Mouse (Mus musculus): ENCODE measurements around the gene Mrpl20. TPM values are rescaled to one million over a fixed set of nuclear protein-coding genes. Genes with fewer than 3 reads are reported as not detected.

Mrpl20 gene
- 18.2 and 33.5 TPM in 2 replicates for polyA plus RNA-seq (2012; rRNA removed)

GRCm38 (mm10) chr4:155802741-155803339, at the start of gene Mrpl20:
Gene Mrpl20, plus strand, starts transcription at chr4:155802878.

GRCm38 (mm10) chr4:155760613-155761355, 41.9 kb upstream of the Mrpl20 start, which contains the start of gene Atad3a:
Gene Atad3a, minus strand, starts transcription at chr4:155761093.

DNA sequence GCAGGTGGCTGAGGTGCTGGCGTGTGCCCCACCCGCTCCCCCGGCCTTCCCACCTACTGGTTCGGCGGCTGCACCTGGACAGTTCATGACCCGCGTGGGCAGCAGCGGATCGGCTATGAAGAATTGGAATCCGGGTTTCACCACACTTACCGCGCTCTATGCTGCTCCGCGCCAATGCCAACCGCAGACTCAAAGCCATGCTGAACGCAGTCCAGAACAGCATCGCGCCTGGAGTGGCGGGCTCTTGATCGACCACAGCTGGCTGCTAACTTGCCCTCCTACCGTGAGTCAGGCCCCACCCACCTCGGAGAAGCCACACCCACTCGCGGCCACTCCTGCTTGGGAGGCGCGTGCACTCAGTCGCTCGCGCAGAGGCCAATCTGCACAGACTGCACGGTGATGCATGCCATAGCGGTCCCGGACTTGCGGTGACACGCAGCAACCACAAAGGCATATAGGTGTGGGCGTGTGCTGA, 28.4 kb upstream of the Mrpl20 start, which contains the start of gene Vwa1:
Gene Vwa1, minus strand, starts transcription at position 419 of the 475 bp plus-strand sequence.

DNA sequence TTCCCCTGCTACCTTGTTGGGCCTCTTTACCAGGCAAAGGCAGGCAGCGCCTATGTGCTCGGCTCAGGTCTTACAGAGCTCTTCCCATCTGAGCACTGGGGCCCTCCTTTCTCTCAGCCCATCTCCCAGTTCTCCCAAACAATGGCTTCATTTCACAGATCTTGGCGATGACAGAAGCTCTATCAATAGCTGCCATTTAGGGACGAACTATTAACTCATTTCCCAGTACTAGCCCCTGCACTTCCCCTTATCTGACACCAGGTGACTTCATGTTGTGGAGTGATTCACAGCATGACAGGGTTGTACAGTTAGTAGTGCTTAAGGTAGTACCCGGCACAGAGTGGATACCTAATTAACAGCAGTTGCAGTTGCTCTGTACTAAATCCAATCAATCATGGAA, 16.9 kb upstream of the Mrpl20 start, which contains the start of gene Tmem88b:
Gene Tmem88b, minus strand, starts transcription at position 56 of the 400 bp plus-strand sequence.

GRCm38 (mm10) chr4:155790021-155790489, 12.6 kb upstream of the Mrpl20 start, which contains the start of gene Ankrd65:
Gene Ankrd65, plus strand, starts transcription at chr4:155790439.

GRCm38 (mm10) chr4:155811929-155812664, 9.4 kb downstream of the Mrpl20 start, which contains the start of gene Ccnl2:
Gene Ccnl2, plus strand, starts transcription at chr4:155812489.

GRCm38 (mm10) chr4:155831205-155831766, 28.6 kb downstream of the Mrpl20 start, which contains the start of gene Aurkaip1:
Gene Aurkaip1, plus strand, starts transcription at chr4:155831272.

DNA sequence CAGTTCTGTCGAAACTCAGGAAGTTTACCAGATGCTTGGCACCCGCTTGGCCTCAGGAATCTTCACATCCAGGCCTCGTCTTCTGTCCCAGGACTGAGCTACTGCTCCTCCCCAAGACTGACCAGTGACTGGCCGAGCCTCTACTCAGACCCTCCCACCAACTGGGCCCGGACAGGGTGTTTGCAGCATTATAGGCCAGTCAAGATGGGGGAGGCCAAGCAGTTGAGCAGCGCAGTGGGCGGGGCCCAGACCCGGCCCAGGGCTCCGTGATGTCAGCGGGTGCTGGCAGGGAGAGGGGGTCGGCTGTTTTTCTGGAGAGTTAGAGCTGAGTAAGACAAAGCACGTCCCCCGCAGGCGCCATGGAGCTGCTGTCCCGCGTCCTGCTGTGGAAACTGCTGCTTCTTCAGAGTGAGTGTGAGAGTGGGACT, 36.8 kb downstream of the Mrpl20 start, which contains the start of gene Mxra8:
Gene Mxra8, plus strand, starts transcription at position 198 of the 428 bp plus-strand sequence.

GRCm38 (mm10) chr4:155846871-155847578, 44.3 kb downstream of the Mrpl20 start, which contains the start of gene Dvl1:
Gene Dvl1, plus strand, starts transcription at chr4:155847402.

Other genes starting within 250 kb of the Mrpl20 start
- 85.3 and 86.3 TPM in 2 replicates for gene Nadk, start 240.5 kb upstream of the Mrpl20 start, polyA plus RNA-seq (2012; rRNA removed)
- gene Slc35e2, start 201.5 kb upstream of the Mrpl20 start, polyA plus RNA-seq (2012; rRNA removed), result 1.7 and 3.1 TPM in 2 replicates
- gene Cdk11b, start 178.0 kb upstream of the Mrpl20 start, polyA plus RNA-seq (2012; rRNA removed), result 9.0 and 10.2 TPM in 2 replicates
- not detected in 2 replicates for gene Gm10563, start 157.5 kb upstream of the Mrpl20 start, polyA plus RNA-seq (2012; rRNA removed)
- gene Mmp23, start 149.5 kb upstream of the Mrpl20 start, polyA plus RNA-seq (2012; rRNA removed), result 18.8 and 26.7 TPM in 2 replicates
- 42.5 and 44.6 TPM in 2 replicates for gene Mib2, start 133.7 kb upstream of the Mrpl20 start, polyA plus RNA-seq (2012; rRNA removed)
- 16.5 and 25.8 TPM in 2 replicates for gene Fndc10, start 108.5 kb upstream of the Mrpl20 start, polyA plus RNA-seq (2012; rRNA removed)
- gene Ssu72, start 98.1 kb upstream of the Mrpl20 start, polyA plus RNA-seq (2012; rRNA removed), result 62.7 and 102 TPM in 2 replicates
- gene Tmem240, start 68.1 kb upstream of the Mrpl20 start, polyA plus RNA-seq (2012; rRNA removed), result 0.37 and 1.4 TPM in 2 replicates
- gene Atad3a, start 41.8 kb upstream of the Mrpl20 start, polyA plus RNA-seq (2012; rRNA removed), result 57.0 and 97.8 TPM in 2 replicates
- gene Vwa1, start 28.2 kb upstream of the Mrpl20 start, polyA plus RNA-seq (2012; rRNA removed), result 11.4 and 13.1 TPM in 2 replicates
- 0.18 and 0.28 TPM in 2 replicates for gene Tmem88b, start 17.0 kb upstream of the Mrpl20 start, polyA plus RNA-seq (2012; rRNA removed)
- gene Ankrd65, start 12.4 kb upstream of the Mrpl20 start, polyA plus RNA-seq (2012; rRNA removed), result 0.09 TPM in 1 of 2 replicates, not detected in the other
- gene Ccnl2, start 9.6 kb downstream of the Mrpl20 start, polyA plus RNA-seq (2012; rRNA removed), result 18.2 and 22.6 TPM in 2 replicates
- 106 and 164 TPM in 2 replicates for gene Aurkaip1, start 28.4 kb downstream of the Mrpl20 start, polyA plus RNA-seq (2012; rRNA removed)
- gene Mxra8, start 36.8 kb downstream of the Mrpl20 start, polyA plus RNA-seq (2012; rRNA removed), result 106 and 126 TPM in 2 replicates
- 102 and 114 TPM in 2 replicates for gene Dvl1, start 44.5 kb downstream of the Mrpl20 start, polyA plus RNA-seq (2012; rRNA removed)
- gene Tas1r3, start 60.5 kb downstream of the Mrpl20 start, polyA plus RNA-seq (2012; rRNA removed), result 0.33 and 0.81 TPM in 2 replicates
- 24.9 and 45.1 TPM in 2 replicates for gene Cptp, start 66.6 kb downstream of the Mrpl20 start, polyA plus RNA-seq (2012; rRNA removed)
- gene Ints11, start 66.7 kb downstream of the Mrpl20 start, polyA plus RNA-seq (2012; rRNA removed), result 15.0 and 21.4 TPM in 2 replicates
- 41.8 and 63.5 TPM in 2 replicates for gene Pusl1, start 88.9 kb downstream of the Mrpl20 start, polyA plus RNA-seq (2012; rRNA removed)
- gene Acap3, start 88.9 kb downstream of the Mrpl20 start, polyA plus RNA-seq (2012; rRNA removed), result 21.4 and 21.8 TPM in 2 replicates
- 41.1 and 63.8 TPM in 2 replicates for gene Ube2j2, start 141.0 kb downstream of the Mrpl20 start, polyA plus RNA-seq (2012; rRNA removed)
- 30.7 and 39.0 TPM in 2 replicates for gene C1qtnf12, start 159.4 kb downstream of the Mrpl20 start, polyA plus RNA-seq (2012; rRNA removed)
- 4.6 and 6.1 TPM in 2 replicates for gene B3galt6, start 189.8 kb downstream of the Mrpl20 start, polyA plus RNA-seq (2012; rRNA removed)
- gene Sdf4, start 190.0 kb downstream of the Mrpl20 start, polyA plus RNA-seq (2012; rRNA removed), result 25.9 and 26.5 TPM in 2 replicates
- gene Tnfrsf4, start 211.0 kb downstream of the Mrpl20 start, polyA plus RNA-seq (2012; rRNA removed), result 2.7 and 2.9 TPM in 2 replicates
- gene Tnfrsf18, start 223.3 kb downstream of the Mrpl20 start, polyA plus RNA-seq (2012; rRNA removed), result 2.6 and 2.8 TPM in 2 replicates

Measured in stomach, adult 2 months (tissue).